Mouse (Mus musculus) spleen, adult 2 months (tissue): Measurements from ENCODE around the gene Srf. TPM values are rescaled to one million over a fixed set of nuclear protein-coding genes. Genes with fewer than 3 reads are reported as not detected.

Experiments used
- DNase-seq, 2 experiments: peaks; one replicate each; pipeline versions ENCODE4 v3.0.0 to v3.0.0-alpha.2; 2012 to 2021; ENCODE audit warnings: low spot score in 2 of 2, low read depth in 1 of 2
- H3K27ac ChIP-seq: fragments of 200-500 bp; 2 replicates; pipeline ENCODE4 v1.5.1; 2012; ENCODE audit warnings: low read length, inconsistent platforms; ENCODE audit not compliant: insufficient read depth
- H3K27me3 ChIP-seq: fragments of 200-500 bp; 2 replicates; pipeline ENCODE4 v1.6.1; 2012; ENCODE audit warnings: mild to moderate bottlenecking, moderate library complexity, low read length, inconsistent platforms; ENCODE audit not compliant: control insufficient read depth, insufficient read depth
- H3K36me3 ChIP-seq: fragments of 200-500 bp; 2 replicates; pipeline ENCODE4 v1.6.1; 2012; ENCODE audit warnings: mild to moderate bottlenecking, low read length, inconsistent platforms; ENCODE audit not compliant: control insufficient read depth, insufficient read depth
- H3K4me1 ChIP-seq: fragments of 200-500 bp; 2 replicates; pipeline ENCODE4 v1.6.1; 2011; ENCODE audit warnings: inconsistent platforms; ENCODE audit not compliant: control insufficient read depth, insufficient read depth, insufficient read length
- H3K4me3 ChIP-seq: fragments of 200-500 bp; 2 replicates; pipeline ENCODE4 v1.5.1; 2011; ENCODE audit warnings: mild to moderate bottlenecking, inconsistent platforms; ENCODE audit not compliant: insufficient read depth, insufficient read length; ENCODE audit errors: extremely low read depth
- CTCF ChIP-seq: fragments of 200-500 bp; IDR thresholded peaks from 2 replicates; pipeline ENCODE4 v1.5.1; 2011; ENCODE audit warnings: mild to moderate bottlenecking, inconsistent platforms; ENCODE audit not compliant: insufficient read depth, insufficient read length, insufficient replicate concordance; ENCODE audit errors: extremely low read depth
- POLR2A ChIP-seq: fragments of 200-500 bp; IDR thresholded peaks from 2 replicates; pipeline ENCODE4 v1.6.1; 2011; ENCODE audit warnings: low read depth, low read length, inconsistent platforms
- WGBS: fragments of 180-500 bp; shearing (Covaris S2); methylation state at CpG from one replicate; pipeline ENCODE4 v1.1.7; 2018; 5-methylcytosine and 5-hydroxymethylcytosine counted together
- polyA plus RNA-seq: library from polyadenylated mRNA; depleted of rRNA; stranded (reverse); fragments of >200 nt; gene quantifications from 2 replicates; pipeline ENCODE4 v1.2.3, GENCODE M21; 2012

Gene Srf
- polyA plus RNA-seq, 1 experiment, result 146 TPM

DNA sequence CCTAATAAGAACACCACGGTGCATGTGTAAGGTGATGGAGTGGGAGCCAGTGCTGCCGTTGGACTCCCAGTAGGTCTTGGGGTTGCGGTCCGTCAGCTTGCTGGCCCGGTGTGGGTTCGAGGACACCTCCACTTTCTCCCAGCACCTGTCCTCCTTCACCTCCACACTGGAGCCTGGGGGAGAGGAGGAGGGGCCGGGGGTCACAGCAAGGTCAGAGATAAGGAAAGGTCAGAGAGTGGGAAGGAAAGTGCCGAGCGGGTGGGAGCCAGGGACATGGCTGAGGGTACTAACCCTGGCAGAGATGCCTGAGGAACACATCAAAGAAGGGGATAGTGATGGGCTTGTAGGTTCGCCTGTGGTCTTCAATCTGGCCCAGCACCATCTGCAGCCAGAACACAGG, 30.9 kb downstream of the Srf start:
- no peaks in the 10 kb centered on the region for H3K27me3 ChIP-seq
- DNase-seq, result no peak
- no peaks in the 10 kb centered on the region for H3K4me1 ChIP-seq
- H3K36me3 ChIP-seq, result no peaks in the 10 kb centered on the region
- H3K4me3 ChIP-seq, result no peak overlapping the region
- TF ChIP-seq POLR2A, result no peak
- TF ChIP-seq CTCF, result no peak
- H3K27ac ChIP-seq, result no peak overlapping the region
- 90% methylated on average over 10 of the region's 10 CpGs for WGBS

DNA sequence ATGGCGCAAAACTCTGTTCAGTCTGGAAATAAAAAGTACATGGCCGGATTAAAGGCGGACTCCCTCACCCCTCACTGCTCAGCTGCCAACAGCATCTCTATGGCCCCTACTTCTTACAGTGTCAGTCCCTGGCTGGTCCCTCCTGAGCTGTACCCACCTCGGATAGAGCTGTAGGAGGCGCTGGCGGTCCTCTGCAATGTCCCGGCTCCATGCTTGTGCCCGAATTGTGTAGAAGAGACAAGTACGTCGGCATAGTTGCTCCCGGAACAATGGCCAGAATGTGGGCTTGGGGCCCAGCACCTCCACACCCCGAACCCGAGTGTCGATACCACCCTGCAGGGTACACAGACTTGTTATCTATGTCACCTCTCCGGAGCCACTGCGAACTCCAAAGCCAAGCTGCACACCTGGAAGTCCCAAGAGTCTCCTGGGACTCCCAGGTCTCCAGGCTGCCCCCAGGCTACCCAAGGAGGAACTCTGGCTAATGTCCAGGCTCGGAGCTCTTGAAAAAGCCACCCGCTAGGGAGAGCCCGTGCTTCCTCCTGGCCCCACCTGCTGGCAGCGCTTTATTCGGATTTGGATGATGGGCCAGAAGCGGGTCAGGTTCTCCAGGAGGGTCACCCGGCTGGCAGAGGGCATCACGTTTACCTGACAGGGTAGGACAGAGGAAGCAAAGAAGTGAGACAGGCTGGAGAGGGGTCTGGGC, 33.9 kb downstream of the Srf start:
- no peaks in the 10 kb centered on the region for H3K4me1 ChIP-seq
- no peaks in the 10 kb centered on the region for H3K27me3 ChIP-seq
- H3K4me3 ChIP-seq, result no peak overlapping the region
- no peak for DNase-seq
- TF ChIP-seq CTCF (no peak), POLR2A (no peak)
- no peak overlapping the region for H3K27ac ChIP-seq
- 78% methylated on average over 24 of the region's 24 CpGs for WGBS
- H3K36me3 ChIP-seq, result no peaks in the 10 kb centered on the region

DNA sequence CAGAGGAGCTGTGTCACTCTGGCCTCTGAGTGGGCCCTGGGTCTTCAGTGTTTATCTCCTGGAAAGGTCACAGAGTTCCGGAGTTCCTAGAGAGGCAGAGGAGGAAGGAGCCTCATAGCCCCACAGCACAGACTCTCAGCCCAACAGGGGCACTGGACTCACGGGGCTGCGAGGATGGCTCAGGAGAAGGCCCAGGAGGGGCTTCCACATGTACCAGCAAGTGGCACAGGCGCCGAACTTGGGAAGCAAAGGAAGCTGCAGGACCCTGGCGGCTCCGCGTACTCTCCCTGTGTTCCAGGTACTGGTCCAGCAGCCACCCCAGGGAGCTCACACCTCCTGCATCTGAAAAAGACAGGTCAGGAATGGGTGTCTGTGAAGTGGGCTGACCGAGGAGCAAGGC, 34.8 kb downstream of the Srf start:
- TF ChIP-seq POLR2A, result no peak
- no peak for TF ChIP-seq CTCF
- H3K4me1 ChIP-seq, result no peaks in the 10 kb centered on the region
- 85% methylated on average over 9 of the region's 9 CpGs for WGBS
- H3K4me3 ChIP-seq, result no peak overlapping the region
- no peak for DNase-seq
- H3K27ac ChIP-seq, result no peak overlapping the region
- no peaks in the 10 kb centered on the region for H3K36me3 ChIP-seq
- no peaks in the 10 kb centered on the region for H3K27me3 ChIP-seq

DNA sequence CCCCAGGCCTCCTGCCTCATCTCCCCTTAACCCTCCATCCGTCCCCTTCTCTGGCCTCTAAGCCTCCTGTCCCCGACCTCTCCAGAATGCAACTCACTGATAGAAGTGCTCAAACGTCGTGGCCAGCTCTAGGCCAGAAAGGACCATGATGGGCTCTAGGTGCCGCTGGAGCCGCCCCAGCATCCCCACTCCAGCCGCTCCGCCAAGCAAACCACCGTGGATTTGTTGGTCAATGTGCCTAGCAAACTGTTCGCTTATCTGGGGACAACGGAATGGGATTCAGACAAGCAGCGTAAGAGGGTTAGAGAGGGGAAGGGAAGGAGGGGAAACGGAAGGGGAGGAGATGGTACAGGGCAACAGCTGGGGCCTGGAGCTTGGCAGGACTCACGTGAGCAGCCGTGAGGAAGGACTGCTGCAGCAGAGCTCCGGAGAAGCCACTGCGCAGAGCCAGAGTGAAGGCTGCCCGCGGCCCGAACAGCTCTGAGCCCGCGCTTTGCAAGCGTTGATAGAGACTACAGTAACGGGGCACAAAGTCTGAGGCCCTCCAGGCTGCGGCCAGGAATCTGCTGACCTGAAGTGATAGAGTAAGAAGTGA, 35.5 kb downstream of the Srf start:
- H3K27me3 ChIP-seq, result no peaks in the 10 kb centered on the region
- no peak overlapping the region for H3K27ac ChIP-seq
- H3K4me1 ChIP-seq, result no peaks in the 10 kb centered on the region
- no peaks in the 10 kb centered on the region for H3K36me3 ChIP-seq
- 37% methylated on average over 25 of the region's 25 CpGs for WGBS
- DNase-seq, result no peak
- no peak overlapping the region; the same call in 1 of the 2 replicates for H3K4me3 ChIP-seq
- TF ChIP-seq POLR2A (no peak), CTCF (no peak)

DNA sequence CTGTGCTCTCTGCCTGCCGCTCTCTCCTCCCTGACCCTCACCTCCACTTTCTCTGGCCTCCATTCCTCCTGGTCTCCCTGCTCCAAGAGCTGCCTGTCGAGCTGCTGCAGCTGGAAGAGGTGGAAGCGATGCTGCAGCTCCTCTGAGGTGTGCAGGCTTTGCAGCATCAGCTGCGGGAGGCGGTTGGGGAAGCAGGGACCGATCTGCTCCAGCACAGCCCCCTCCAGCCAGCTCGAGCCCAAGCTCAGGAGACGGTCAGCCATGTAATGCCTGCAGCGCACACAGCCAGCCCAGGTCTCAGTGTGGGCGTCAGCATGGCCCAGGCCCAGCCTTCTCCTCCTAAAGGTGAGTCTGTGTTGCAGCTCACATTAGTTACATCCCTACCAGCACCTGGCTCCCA, 36.0 kb downstream of the Srf start:
- H3K36me3 ChIP-seq, result no peaks in the 10 kb centered on the region
- no peak for TF ChIP-seq POLR2A
- no peaks in the 10 kb centered on the region for H3K4me1 ChIP-seq
- no peaks in the 10 kb centered on the region for H3K27me3 ChIP-seq
- H3K4me3 ChIP-seq, result no peak overlapping the region
- H3K27ac ChIP-seq, result no peak overlapping the region
- WGBS, result 84% methylated on average over 10 of the region's 10 CpGs
- DNase-seq, result no peak

DNA sequence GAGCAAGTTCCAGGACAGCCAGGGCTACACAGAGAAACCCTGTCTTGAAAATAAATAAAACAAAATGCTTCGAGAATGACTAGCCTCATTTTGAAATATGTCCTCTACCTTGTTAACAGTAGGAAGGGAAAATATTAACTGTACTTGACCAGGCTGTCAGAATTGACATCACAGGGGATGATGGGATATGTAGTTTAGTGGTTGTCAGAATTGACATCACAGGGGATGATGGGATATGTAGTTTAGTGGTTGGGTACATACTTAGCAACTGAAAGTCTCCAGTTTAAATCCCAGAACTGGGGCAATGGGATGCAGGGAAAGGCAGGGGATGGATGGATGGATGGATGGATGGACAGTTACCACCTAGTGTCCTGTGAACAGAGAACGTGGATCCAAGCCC, 42.6 kb downstream of the Srf start:
- no peak for DNase-seq
- Histone ChIP-seq H3K36me3 (no peaks in the 10 kb centered on the region), H3K4me3 (no peak overlapping the region), H3K27ac (no peak overlapping the region), H3K4me1 (no peaks in the 10 kb centered on the region), H3K27me3 (no peaks in the 10 kb centered on the region)
- TF ChIP-seq POLR2A (no peak), CTCF (no peak)
- WGBS, result 75% methylated on average over 2 of the region's 2 CpGs

DNA sequence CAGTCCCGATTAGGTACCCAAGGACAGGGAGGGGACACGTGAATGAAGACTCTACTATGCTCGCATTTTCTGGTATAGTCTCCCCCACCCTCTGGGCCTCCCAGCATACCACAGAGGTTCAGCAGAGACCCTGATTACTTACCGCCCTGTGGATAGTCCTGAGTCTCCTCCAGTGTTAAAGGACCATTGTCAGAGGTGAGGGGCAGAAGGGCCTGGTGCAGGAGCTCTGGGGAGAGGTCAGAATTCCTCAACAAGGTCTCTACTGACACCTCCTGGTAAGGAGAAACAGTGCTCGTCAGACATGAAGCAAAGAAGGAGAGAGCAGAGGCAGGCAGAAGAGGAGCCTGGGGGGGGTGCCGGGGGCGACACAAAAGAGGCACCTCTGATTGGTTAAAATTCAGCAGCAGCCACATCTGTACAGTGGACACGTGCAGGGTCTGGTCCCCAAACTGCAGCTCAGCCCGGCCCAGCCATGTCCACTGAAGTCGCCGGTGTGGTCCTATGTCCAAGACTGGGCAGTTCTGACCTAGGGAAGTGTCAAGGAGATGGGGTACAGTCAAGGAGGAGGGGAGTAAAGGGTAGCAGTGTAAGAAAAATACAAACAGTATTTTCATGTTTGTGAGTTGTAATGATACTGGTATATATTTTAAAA, 44.8 kb downstream of the Srf start:
- no peak for DNase-seq
- WGBS, result 81% methylated on average over 11 of the region's 11 CpGs

More for the DNA sequence above, 44.8 kb downstream of the Srf start:
- Histone ChIP-seq H3K4me3 (no peak overlapping the region), H3K36me3 (no peaks in the 10 kb centered on the region), H3K27ac (no peak overlapping the region), H3K4me1 (no peaks in the 10 kb centered on the region), H3K27me3 (no peaks in the 10 kb centered on the region)
- no peak for TF ChIP-seq CTCF
- no peak for TF ChIP-seq POLR2A
